Mouse (Mus musculus) layer of hippocampus, postnatal 25 days (tissue): ENCODE results near the gene Trim29. TPM values are rescaled to one million over a fixed set of nuclear protein-coding genes. Genes with fewer than 3 reads are reported as not detected.

ENCODE experiments used
- DNase-seq, 2 experiments: peaks; one replicate each; pipeline ENCODE4 v3.0.0; 2022; ENCODE audit warnings: mixed read lengths in 2 of 2, low spot score in 1 of 2; ENCODE audit errors: extremely low spot score in 1 of 2
- total RNA-seq, 2 experiments: library from RNA; stranded (reverse); gene quantifications; 2 replicates each; pipeline ENCODE4 v1.2.3; 2021

Trim29 gene
- total RNA-seq, 2 experiments from 2014 or later, result 0.34 to 0.35 TPM

- no peak for DNase-seq
These were observed 48.1 kb downstream of the Trim29 start for GRCm38 (mm10) chr9:43358591-43359323.

GRCm38 (mm10) chr9:43368781-43369180, 58.1 kb downstream of the Trim29 start:
- no peak for DNase-seq

- DNase-seq, result no peak
These were observed 73.2 kb downstream of the Trim29 start for GRCm38 (mm10) chr9:43383871-43384270.

GRCm38 (mm10) chr9:43384400-43384799, 73.8 kb downstream of the Trim29 start:
- no peak for DNase-seq

Other genes starting within 250 kb of the Trim29 start
- gene Arhgef12, start 203.6 kb upstream of the Trim29 start, total RNA-seq, result 100 to 1,000 TPM; 141 to 157 TPM
- gene Tmem136, start 194.3 kb upstream of the Trim29 start, total RNA-seq, result 10 to 100 TPM; 17.7 to 21.9 TPM
- under 1 TPM; 0.12 to 0.28 TPM for gene Pou2f3, start 100.5 kb upstream of the Trim29 start, total RNA-seq
- gene Oaf, start 70.9 kb upstream of the Trim29 start, total RNA-seq, result 10 to 100 TPM; 21.9 TPM